Mouse (Mus musculus) limb, embryonic 12.5 days (tissue): ENCODE results near the gene Pdcd4. TPM values are rescaled to one million over a fixed set of nuclear protein-coding genes. Genes with fewer than 3 reads are reported as not detected.

Experiments
- ATAC-seq: fragments of 200-750 bp; cut with Nextera tagmentation; 2 replicates; pipeline ENCODE4 v1.8.0; 2017; ENCODE audit warnings: low read depth, moderate TSS enrichment; ENCODE audit not compliant: insufficient number of reproducible peaks, insufficient read depth, low FRiP score, low TSS enrichment
- H3K27ac ChIP-seq: fragments of 300-500 bp; sonication (generic); 2 replicates; pipeline ENCODE4 v1.5.1; 2016; ENCODE audit warnings: mild to moderate bottlenecking, moderate library complexity
- H3K27me3 ChIP-seq: fragments of 300-500 bp; sonication (generic); 2 replicates; pipeline ENCODE4 v1.6.1; 2016; ENCODE audit warnings: mild to moderate bottlenecking, moderate library complexity
- H3K36me3 ChIP-seq: fragments of 300-500 bp; sonication (generic); 2 replicates; pipeline ENCODE4 v1.6.1; 2016; ENCODE audit warnings: mild to moderate bottlenecking, moderate library complexity
- H3K4me1 ChIP-seq: fragments of 300-500 bp; sonication (generic); replicated peaks from 2 replicates; pipeline ENCODE4 v1.6.1; 2016
- H3K4me2 ChIP-seq: fragments of 300-500 bp; sonication (generic); 2 replicates; pipeline ENCODE4 v1.6.1; 2016; ENCODE audit warnings: mild to moderate bottlenecking, moderate library complexity
- H3K4me3 ChIP-seq: fragments of 300-500 bp; sonication (generic); replicated peaks from 2 replicates; pipeline ENCODE4 v1.5.1; 2016; ENCODE audit warnings: mild to moderate bottlenecking
- H3K9ac ChIP-seq: fragments of 300-500 bp; sonication (generic); replicated peaks from 2 replicates; pipeline ENCODE4 v1.6.1; 2016; ENCODE audit warnings: mild to moderate bottlenecking, moderate library complexity
- H3K9me3 ChIP-seq: fragments of 300-500 bp; sonication (generic); 2 replicates; pipeline ENCODE4 v1.6.1; 2016; ENCODE audit warnings: mild to moderate bottlenecking, moderate library complexity
- WGBS: fragments of 180-500 bp; shearing (Covaris S2); methylation state at CpG from one replicate; pipeline ENCODE4 v1.1.7; 2016; 5-methylcytosine and 5-hydroxymethylcytosine counted together
- polyA plus RNA-seq: library from polyadenylated mRNA; unstranded; fragments of >200 nt; fragmentation: Nextera tagmentation; extraction: Ambion mirVana; gene quantifications from 2 replicates; pipeline ENCODE4 v1.2.1, GENCODE M21; 2016

Gene Pdcd4
- polyA plus RNA-seq, 1 experiment from 2014 or later, result 107 TPM

DNA sequence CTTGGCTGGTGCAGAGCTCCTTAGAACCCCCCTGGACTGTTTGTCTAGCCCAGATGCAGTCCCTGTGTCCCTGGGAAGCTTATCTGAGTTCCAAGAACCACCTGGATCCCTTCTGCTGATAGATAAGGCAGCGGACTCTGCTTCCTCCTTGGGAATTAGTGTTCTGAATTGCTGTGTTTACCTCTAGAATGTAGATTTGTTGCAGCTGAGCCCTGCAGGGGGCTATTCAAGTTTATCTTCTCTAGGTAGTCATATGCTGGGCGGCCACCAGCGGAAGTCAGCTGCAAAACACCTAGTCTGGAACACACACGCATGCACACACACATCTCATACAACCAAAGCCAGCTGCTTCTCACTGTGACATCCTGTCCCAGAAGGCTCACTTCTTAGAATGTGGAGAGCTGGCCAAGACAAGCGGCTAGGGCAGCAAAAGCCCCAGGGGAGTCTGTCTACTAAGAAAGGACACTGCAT, 1.2 kb upstream of the Pdcd4 start:
- no peak for ATAC-seq
- Histone ChIP-seq H3K4me1 (peaks cover 48% of the 10 kb centered on the region), H3K27ac (no peak overlapping the region), H3K4me3 (no peak overlapping the region), H3K4me2 (no peak overlapping the region), H3K9me3 (no peaks in the 10 kb centered on the region), H3K9ac (no peak overlapping the region), H3K27me3 (no peaks in the 10 kb centered on the region), H3K36me3 (no peaks in the 10 kb centered on the region)
- 63% methylated on average over 5 of the region's 5 CpGs for WGBS

DNA sequence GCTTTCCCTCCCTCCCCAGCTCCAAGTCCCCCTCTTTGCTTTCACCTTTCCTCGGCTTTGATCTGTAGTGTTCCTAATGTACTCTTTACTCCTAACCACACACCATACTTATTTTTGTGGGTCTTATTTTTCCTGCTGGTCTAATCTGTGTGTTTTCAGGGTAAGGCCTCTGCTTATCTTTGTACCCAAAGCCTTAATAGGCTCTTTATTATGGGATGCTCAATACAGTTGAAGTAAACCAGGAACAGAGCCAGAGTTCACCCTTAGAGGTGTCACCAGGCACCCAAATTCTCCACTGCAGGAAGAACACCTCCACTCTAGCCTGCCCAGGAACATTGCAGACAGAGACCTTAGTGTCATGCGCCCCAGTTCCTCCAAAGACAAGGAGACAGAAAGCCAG, 462 bp upstream of the Pdcd4 start:
- H3K9me3 ChIP-seq, result no peaks in the 10 kb centered on the region
- WGBS, result 86% methylated on average over 2 of the region's 2 CpGs
- H3K27ac ChIP-seq, result peak overlapping the region; percentile 89
- H3K4me1 ChIP-seq, result peaks cover 53% of the 10 kb centered on the region
- H3K27me3 ChIP-seq, result no peaks in the 10 kb centered on the region
- no peak overlapping the region for H3K9ac ChIP-seq
- no peak for ATAC-seq
- H3K36me3 ChIP-seq, result no peaks in the 10 kb centered on the region
- H3K4me3 ChIP-seq, result no peak overlapping the region
- H3K4me2 ChIP-seq, result no peak overlapping the region

DNA sequence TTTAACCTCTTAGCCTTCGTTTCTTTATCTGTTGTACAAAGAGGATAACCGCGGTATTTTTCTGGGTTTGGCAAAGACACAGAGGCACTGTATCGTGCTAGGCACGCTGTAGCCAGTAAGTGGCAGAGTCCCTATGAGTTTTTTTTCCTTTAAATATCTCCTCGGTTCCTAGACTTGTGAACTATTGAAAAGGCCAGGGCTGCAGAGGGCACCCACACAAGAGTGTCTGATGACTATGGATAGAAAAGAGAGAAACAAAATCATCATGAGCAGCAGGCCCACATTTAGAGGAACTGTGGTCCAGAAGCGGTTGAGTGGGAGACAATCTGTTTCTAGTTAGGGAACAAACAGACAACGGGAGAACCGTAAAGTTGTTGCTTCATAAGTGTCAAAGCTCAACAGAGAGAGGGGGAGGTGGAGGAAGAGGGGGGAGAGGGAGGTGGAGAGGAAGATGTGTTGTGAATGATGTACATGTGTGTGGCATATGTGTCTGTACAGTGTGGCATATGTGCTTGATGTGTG, 868 bp downstream of the Pdcd4 start:
- WGBS, result 52% methylated on average over 9 of the region's 9 CpGs
- no peak overlapping the region for H3K4me3 ChIP-seq
- no peaks in the 10 kb centered on the region for H3K9me3 ChIP-seq
- no peak for ATAC-seq
- peaks cover 53% of the 10 kb centered on the region for H3K4me1 ChIP-seq
- H3K36me3 ChIP-seq, result no peaks in the 10 kb centered on the region
- H3K27ac ChIP-seq, result no peak overlapping the region
- no peak overlapping the region for H3K9ac ChIP-seq
- H3K4me2 ChIP-seq, result no peak overlapping the region
- no peaks in the 10 kb centered on the region for H3K27me3 ChIP-seq

DNA sequence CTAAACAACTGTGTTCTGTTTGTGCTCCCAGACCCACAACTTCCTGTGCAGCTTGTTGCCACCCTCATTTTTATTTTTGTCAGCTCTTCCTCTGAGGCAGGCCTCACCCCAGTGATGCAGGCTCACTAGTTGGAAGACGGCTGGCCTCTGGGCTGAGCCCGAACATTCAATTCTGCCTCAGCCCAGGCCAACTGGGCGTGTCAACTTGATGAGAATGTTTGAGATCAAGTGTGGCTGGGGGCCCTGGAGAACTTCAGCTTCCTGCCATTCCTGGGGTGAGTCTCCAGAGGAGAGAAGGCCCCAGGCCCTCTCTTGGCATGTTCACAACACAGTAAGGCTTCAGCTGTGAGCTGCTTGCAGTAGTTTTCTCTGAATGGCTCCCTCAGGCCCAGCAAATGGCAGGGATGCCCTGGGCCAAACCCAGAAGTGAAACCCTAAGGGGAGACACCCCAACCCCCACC, 1.7 kb downstream of the Pdcd4 start:
- Histone ChIP-seq H3K4me1 (peaks cover 53% of the 10 kb centered on the region), H3K4me3 (no peak overlapping the region), H3K27ac (peak overlapping the region; percentile 81; the same call in 1 of the 2 replicates), H3K9ac (no peak overlapping the region), H3K36me3 (no peaks in the 10 kb centered on the region), H3K4me2 (no peak overlapping the region), H3K9me3 (no peaks in the 10 kb centered on the region), H3K27me3 (no peaks in the 10 kb centered on the region)
- WGBS, result 72% methylated on average over 3 of the region's 3 CpGs
- no peak for ATAC-seq

DNA sequence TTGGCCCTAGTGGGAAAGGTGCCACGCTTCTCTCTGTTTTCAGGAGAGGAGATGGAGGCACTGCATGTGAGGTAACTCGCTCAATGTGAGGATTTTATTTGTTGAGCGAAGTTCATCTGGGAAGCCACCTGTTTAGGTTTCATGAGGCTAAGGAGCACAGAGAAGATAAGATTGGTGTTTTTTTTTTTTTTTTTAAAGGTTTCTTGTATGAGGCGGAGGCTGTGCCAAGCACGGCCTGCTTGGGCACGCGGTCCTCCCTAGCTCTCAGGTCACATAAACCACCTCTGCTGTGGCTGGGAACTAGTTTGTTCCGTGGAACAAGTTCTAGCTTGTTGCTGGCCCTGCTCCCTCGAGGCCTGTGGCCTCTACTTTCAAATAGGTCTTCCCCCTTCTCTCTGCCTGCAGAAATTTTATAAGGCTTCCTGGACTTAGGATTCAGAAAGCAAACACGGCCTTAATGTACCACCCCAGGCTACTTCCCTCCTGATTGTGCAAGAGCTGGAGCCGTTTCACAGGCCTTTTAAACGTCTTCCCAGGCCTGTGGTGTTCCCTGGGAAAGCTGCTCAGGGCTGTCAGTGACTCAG, 2.6 kb downstream of the Pdcd4 start:
- no peak overlapping the region for H3K4me3 ChIP-seq
- H3K27me3 ChIP-seq, result no peaks in the 10 kb centered on the region
- H3K9ac ChIP-seq, result no peak overlapping the region
- no peaks in the 10 kb centered on the region for H3K9me3 ChIP-seq
- ATAC-seq, result peak; percentile 65; the same call in 1 of the 2 replicates
- peaks cover 53% of the 10 kb centered on the region for H3K4me1 ChIP-seq
- peak overlapping the region; percentile 81 for H3K27ac ChIP-seq
- no peaks in the 10 kb centered on the region for H3K36me3 ChIP-seq
- no peak overlapping the region for H3K4me2 ChIP-seq
- 49% methylated on average over 12 of the region's 12 CpGs for WGBS

DNA sequence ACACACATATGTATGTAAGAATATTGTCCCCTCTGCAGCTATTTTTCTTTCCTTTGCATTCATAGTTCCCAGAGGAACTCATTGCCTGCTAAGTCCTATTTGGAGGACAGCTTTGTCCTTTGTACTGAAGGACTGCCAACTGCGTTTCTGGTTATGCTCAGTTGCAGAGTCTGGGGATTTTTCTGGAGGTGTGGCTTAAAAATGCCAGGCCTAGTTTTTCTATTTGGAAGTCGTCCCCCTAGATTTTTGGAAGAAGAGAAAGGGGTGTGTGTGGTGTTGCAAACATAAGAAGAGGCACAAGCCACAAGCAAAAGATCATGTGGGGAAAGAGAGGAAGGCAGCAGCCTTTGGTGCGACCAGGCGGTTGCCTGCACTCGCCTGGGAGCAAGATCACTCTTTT, 6.0 kb downstream of the Pdcd4 start:
- Histone ChIP-seq H3K4me1 (peaks cover 42% of the 10 kb centered on the region), H3K4me2 (no peak overlapping the region), H3K9me3 (no peaks in the 10 kb centered on the region), H3K9ac (no peak overlapping the region), H3K4me3 (no peak overlapping the region), H3K27ac (no peak overlapping the region), H3K27me3 (no peaks in the 10 kb centered on the region), H3K36me3 (no peaks in the 10 kb centered on the region)
- whole genome bisulfite sequencing, result 84% methylated on average over 5 of the region's 5 CpGs
- no peak for ATAC-seq

DNA sequence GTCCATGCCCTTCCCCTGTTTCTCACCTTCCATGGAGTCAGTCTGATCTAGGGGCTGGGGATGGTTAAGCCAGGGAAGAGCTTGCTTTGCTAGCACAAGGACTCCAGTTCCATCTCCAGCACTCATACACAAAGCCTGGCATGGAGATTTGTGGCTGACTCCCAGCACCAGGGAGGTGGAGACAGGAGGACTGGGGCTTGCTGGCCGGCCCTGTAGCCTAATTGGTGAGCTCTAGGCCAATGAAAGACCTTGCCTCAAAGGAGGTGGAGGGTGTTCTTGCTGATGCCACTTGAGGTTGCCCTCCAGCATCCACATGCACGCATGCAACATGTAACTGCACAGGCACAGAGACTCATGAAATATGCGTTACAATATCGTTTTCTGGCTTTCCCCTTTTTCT, 6.5 kb downstream of the Pdcd4 start:
- Histone ChIP-seq H3K4me3 (no peak overlapping the region), H3K9me3 (no peaks in the 10 kb centered on the region), H3K27me3 (no peaks in the 10 kb centered on the region), H3K27ac (no peak overlapping the region), H3K4me2 (no peak overlapping the region), H3K4me1 (peaks cover 39% of the 10 kb centered on the region), H3K9ac (no peak overlapping the region), H3K36me3 (no peaks in the 10 kb centered on the region)
- ATAC-seq, result no peak
- WGBS, result 80% methylated on average over 4 of the region's 4 CpGs

DNA sequence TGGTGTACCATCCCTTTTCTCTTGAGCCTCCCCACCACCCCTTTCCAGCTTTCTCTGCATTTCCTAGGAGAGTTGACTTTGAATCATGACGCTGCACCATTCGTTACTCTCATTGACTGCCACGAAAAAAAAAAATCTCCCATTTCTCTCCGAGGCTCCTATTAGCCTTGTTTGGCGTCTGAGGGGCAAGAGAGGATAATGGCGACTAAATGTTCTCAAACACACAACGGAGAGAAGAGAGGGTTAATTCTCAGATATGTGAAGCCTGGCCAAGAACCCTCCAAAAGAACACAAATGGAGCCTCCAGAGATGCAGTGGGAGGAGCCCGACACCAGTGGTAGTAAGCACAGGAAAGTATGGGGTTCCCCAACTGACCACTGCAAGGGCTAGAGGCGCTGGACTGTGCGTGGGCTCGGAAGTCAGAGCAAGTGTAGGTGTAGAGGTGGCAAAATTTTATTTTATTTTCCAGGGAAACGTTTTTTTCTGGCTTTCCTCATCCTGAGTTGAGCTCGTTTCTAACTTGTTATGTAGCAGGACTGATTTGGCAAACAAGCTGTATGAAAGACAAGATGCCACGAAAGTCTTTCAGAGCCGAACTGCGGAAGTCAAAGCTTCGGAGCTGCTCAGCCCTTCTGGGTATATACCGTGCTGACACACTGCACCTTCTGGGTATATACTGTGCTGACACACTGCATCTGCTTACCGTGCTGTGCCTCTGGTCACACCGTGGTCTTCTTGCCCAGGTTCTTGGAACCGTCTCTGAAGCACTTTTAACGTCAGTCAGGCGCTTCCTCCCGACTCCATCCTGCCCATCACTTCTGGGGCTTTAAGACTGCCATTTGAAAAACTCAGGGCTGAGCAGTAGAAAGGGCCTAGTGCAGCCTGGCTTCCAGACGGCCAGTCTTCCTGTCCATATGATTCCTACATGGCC, 7.2 kb downstream of the Pdcd4 start:
- no peaks in the 10 kb centered on the region for H3K9me3 ChIP-seq
- no peaks in the 10 kb centered on the region for H3K27me3 ChIP-seq
- H3K36me3 ChIP-seq, result no peaks in the 10 kb centered on the region
- no peak overlapping the region for H3K9ac ChIP-seq
- no peak overlapping the region for H3K27ac ChIP-seq
- 80% methylated on average over 25 of the region's 25 CpGs for WGBS
- no peak overlapping the region for H3K4me2 ChIP-seq
- H3K4me1 ChIP-seq, result peaks cover 32% of the 10 kb centered on the region
- no peak overlapping the region for H3K4me3 ChIP-seq
- ATAC-seq, result no peak

DNA sequence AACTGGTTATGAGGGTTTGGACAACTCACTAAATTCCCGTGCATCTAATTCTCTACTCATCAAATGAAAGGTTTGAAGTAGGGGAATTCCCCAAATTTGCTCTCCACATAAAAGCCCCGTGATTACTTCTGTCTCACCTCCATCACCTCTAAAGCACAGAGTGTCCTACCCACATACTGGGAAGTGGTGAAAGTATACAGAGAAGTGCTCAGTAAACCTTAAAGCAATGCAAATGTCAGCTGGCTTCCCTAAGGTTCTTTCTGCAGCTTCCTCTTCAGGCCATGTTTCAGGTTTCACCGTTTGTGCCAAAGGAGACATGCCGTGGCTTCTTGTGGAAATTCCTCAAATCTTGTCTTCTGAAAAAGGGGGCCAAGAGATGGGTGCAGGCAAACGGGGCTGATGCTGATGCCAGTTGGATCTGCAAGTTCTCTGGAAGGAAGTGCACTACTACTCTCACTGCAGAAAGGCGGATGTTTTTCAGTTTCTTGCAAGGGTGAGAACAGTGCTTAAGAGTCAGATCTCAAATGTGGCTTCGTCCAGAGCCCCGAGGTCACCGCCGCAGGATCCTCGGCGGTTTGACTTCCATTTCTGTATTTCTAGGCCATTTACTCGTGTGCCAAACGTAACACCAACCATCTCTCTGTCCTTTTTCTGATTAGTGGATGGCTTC, 8.0 kb downstream of the Pdcd4 start:
- no peak overlapping the region for H3K4me2 ChIP-seq
- no peaks in the 10 kb centered on the region for H3K9me3 ChIP-seq
- no peaks in the 10 kb centered on the region for H3K27me3 ChIP-seq
- 80% methylated on average over 14 of the region's 14 CpGs for WGBS
- no peaks in the 10 kb centered on the region for H3K36me3 ChIP-seq
- no peak for ATAC-seq
- H3K9ac ChIP-seq, result no peak overlapping the region
- H3K4me3 ChIP-seq, result no peak overlapping the region
- no peak overlapping the region for H3K27ac ChIP-seq
- H3K4me1 ChIP-seq, result peaks cover 31% of the 10 kb centered on the region

DNA sequence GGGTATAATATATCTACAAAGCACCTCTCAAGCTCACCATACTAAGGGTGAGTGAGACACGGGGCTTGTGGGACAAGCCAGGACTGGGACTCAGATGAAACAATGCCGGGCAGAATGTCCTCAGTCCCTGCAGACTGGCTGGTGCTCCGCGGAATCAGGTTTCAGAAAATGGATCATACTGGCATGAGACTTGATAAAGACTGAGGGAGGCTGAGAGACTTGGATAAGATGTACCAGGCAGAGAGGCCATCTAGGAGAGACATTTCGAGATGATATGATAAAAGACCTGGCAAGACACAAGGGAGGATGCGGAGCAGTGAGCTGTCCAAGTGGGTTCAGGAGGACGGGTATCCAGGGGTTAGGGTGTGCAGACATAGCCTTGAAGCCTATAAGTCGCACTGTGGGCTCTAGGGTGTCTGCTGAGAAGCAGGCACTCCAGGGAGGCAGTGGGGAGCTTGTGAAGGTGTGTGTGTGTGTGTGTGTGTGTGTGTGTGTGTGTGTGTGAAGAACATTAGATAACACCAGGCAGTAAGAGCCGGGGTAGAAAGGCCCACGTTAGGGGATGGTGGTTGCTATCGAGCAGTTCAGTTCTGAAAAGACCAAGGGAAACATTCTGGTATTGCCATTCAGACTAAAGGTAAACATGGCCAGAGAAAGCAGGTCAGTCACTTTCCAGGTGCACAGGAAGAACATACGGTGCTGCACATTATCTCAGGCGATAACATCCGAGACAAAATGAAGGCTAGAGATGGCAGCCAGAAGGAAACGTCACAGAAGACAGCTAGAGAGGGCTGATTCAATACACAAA, 10.1 kb downstream of the Pdcd4 start:
- peak overlapping the region; percentile 68 for H3K4me2 ChIP-seq
- H3K4me3 ChIP-seq, result peak overlapping the region; percentile 98
- no peaks in the 10 kb centered on the region for H3K36me3 ChIP-seq
- H3K27ac ChIP-seq, result peak overlapping the region; percentile 90
- H3K9ac ChIP-seq, result peak overlapping the region; percentile 97
- no peak for ATAC-seq
- peaks cover 33% of the 10 kb centered on the region for H3K4me1 ChIP-seq
- H3K27me3 ChIP-seq, result no peaks in the 10 kb centered on the region
- WGBS, result 67% methylated on average over 15 of the region's 15 CpGs
- no peaks in the 10 kb centered on the region for H3K9me3 ChIP-seq
